Mouse (Mus musculus): ENCODE measurements around the gene Cd4.

DNA sequence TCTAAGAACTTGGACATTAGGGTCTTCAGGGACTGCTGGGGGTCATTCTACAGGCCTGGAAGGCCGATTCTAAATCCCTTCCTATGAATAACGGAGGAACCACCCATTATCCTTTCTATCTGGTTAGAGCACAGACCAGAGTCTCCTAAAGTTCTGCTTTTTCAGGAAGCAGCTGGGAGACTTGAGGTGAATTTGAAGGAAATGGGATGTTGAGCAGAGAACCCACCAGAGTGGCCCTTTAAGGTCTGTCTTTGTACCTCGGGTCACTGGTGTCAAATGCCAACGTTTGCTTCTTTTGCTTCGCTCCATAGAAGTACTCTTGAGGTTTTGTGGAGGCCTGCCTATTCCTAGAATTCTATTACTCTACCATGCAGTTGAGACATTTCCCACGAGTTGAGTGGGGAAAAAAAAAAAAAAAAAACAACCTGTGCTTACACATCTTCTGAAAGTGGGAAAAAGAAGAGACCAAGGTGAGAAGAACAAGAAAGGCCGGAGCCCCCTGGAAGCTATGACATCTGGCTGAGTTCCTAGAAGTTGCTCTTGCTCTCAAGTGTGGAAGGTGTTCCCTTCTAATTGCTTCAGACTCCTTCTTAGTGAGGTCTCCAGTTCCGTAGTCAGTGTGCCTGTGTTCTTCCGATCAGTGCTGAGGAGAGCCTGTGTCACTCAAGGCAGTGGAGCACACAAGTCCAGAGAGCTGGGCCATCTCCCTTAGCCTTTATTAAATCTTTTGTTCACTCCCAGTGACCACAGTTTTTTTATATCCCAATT lies 32.5 kb upstream of the Cd4 start:
- no peak for TF ChIP-seq CTCF (IDR thresholded peaks at IDR 0.05; ENCODE audit: borderline replicate concordance, insufficient read depth, low read depth, low read length)
- no peak for TF ChIP-seq POLR2A (IDR thresholded peaks at IDR 0.05; ENCODE audit: borderline replicate concordance, insufficient read depth, low read length)
